Mouse (Mus musculus) megakaryocyte, embryonic 14.5 days (primary cell): Measurements from ENCODE around the gene Actr5. TPM values are rescaled to one million over a fixed set of nuclear protein-coding genes. Genes with fewer than 3 reads are reported as not detected.

ENCODE experiments used
- H3K27me3 ChIP-seq: replicated peaks from 2 replicates; pipeline ENCODE3; 2012; ENCODE audit warnings: inconsistent platforms
- H3K36me3 ChIP-seq: replicated peaks from 2 replicates; pipeline ENCODE3; 2012; ENCODE audit warnings: low read length, inconsistent platforms, mixed read lengths
- H3K4me1 ChIP-seq: 2 replicates; pipeline ENCODE4 v1.6.1; 2012; ENCODE audit warnings: inconsistent platforms
- H3K4me3 ChIP-seq: replicated peaks from 2 replicates; pipeline ENCODE3; 2012; ENCODE audit warnings: moderate library complexity, mild to moderate bottlenecking, inconsistent platforms
- H3K9me3 ChIP-seq: 2 replicates; pipeline ENCODE4 v1.6.1; 2012; ENCODE audit warnings: inconsistent platforms
- FLI1 ChIP-seq: IDR thresholded peaks from 2 replicates; pipeline ENCODE4 v1.6.1; 2012; ENCODE audit warnings: low read length, inconsistent platforms, mixed read lengths
- GATA1 ChIP-seq: IDR thresholded peaks from 3 replicates; pipeline ENCODE4 v1.6.1; 2012; ENCODE audit warnings: mixed read lengths, low read length, inconsistent platforms, borderline replicate concordance
- polyA plus RNA-seq: library from polyadenylated mRNA; stranded (reverse); fragments of >175 nt; gene quantifications from 2 replicates; pipeline ENCODE4 v1.2.3, GENCODE M21; 2012; ENCODE audit warnings: low replicate concordance; ENCODE audit not compliant: insufficient read depth

The Actr5 gene
- polyA plus RNA-seq, 1 experiment, result 5.7 TPM

GRCm38 (mm10) chr2:158684910-158685309 lies 60.2 kb downstream of the Actr5 start:
- TF ChIP-seq GATA1 (no peak), FLI1 (no peak)
- Histone ChIP-seq H3K36me3 (no peaks in the 10 kb centered on the region), H3K4me1 (peaks cover 57% of the 10 kb centered on the region), H3K9me3 (no peaks in the 10 kb centered on the region), H3K27me3 (peaks cover 49% of the 10 kb centered on the region), H3K4me3 (no peak overlapping the region)

GRCm38 (mm10) chr2:158686394-158686793 lies 61.7 kb downstream of the Actr5 start:
- Histone ChIP-seq H3K36me3 (no peaks in the 10 kb centered on the region), H3K4me3 (no peak overlapping the region), H3K9me3 (no peaks in the 10 kb centered on the region), H3K27me3 (peaks cover 46% of the 10 kb centered on the region), H3K4me1 (peaks cover 67% of the 10 kb centered on the region)
- TF ChIP-seq GATA1 (no peak), FLI1 (no peak)

GRCm38 (mm10) chr2:158687804-158688241 lies 63.1 kb downstream of the Actr5 start:
- Histone ChIP-seq H3K9me3 (no peaks in the 10 kb centered on the region), H3K4me3 (peak overlapping the region; percentile 14), H3K36me3 (no peaks in the 10 kb centered on the region), H3K4me1 (peaks cover 73% of the 10 kb centered on the region), H3K27me3 (peaks cover 37% of the 10 kb centered on the region)
- TF ChIP-seq FLI1 (no peak), GATA1 (no peak)

Other genes starting within 250 kb of the Actr5 start
- gene Snhg11, start 249.2 kb upstream of the Actr5 start, polyA plus RNA-seq, result not detected in 2 replicates
- gene Ralgapb, start 215.0 kb upstream of the Actr5 start, polyA plus RNA-seq, result 0.64 and 1.7 TPM in 2 replicates
- 0.37 TPM in 1 of 2 replicates, not detected in the other for gene Adig, start 122.3 kb upstream of the Actr5 start, polyA plus RNA-seq
- not detected in 2 replicates for gene Arhgap40, start 112.1 kb upstream of the Actr5 start, polyA plus RNA-seq
- 1.6 and 1.9 TPM in 2 replicates for gene Slc32a1, start 14.1 kb upstream of the Actr5 start, polyA plus RNA-seq
- gene Ppp1r16b, start 40.5 kb downstream of the Actr5 start, polyA plus RNA-seq, result 1.6 and 3.6 TPM in 2 replicates
- 2.7 and 2.8 TPM in 2 replicates for gene Fam83d, start 143.2 kb downstream of the Actr5 start, polyA plus RNA-seq
- gene Dhx35, start 169.9 kb downstream of the Actr5 start, polyA plus RNA-seq, result 3.9 and 5.3 TPM in 2 replicates